8 mouse cellular contexts compared by ENCODE assay signal in the genomic region with DNA sequence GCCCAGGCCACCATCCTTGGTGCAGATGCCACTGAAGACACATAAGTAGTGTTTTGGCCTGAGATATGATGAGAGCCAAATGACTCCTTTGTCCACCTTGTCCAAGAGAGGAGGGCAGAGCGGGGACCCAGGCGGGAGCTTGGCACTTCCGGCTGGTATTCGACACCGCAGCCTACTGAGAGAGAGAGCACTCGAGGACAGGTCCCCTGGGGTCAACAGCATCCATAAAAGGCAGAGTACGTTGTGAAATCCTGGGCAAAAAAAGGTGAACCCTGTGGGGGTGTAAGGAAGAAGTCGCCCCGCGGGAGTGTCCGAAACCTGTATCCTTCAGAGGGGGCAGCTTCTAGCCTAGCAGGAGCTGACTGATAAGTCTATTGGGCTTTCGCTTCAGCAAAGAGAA. TPM values are rescaled to one million over a fixed set of nuclear protein-coding genes. Genes with fewer than 3 reads are reported as not detected.
DNase-seq lines count a peak whose midpoint lies in the region; ATAC-seq and TF ChIP-seq lines count a peak whose summit lies in the region.

No protein-coding gene starts in this region.

- peaks cover 21% of the 10 kb centered on the region for H3K36me3 ChIP-seq in heart, postnatal 0 days (replicated peaks; ENCODE audit: control insufficient read depth, insufficient read depth, low read length)
- H3K36me3 ChIP-seq in lung, postnatal 0 days (ENCODE audit: insufficient read depth, low read length), result peaks cover 4% of the 10 kb centered on the region; the same call in 1 of the 2 replicates

- no peak for TF ChIP-seq EP300 in heart, postnatal 0 days (IDR thresholded peaks at IDR 0.05; ENCODE audit: low read depth)
- TF ChIP-seq EP300 in lung, postnatal 0 days (IDR thresholded peaks at IDR 0.05), result no peak

- peaks cover 25% of the 10 kb centered on the region for H3K4me1 ChIP-seq in heart, postnatal 0 days (ENCODE audit: control insufficient read depth, insufficient read depth)
- H3K4me1 ChIP-seq in lung, postnatal 0 days (ENCODE audit: insufficient read depth, low read depth, low read length), result peaks cover 27% of the 10 kb centered on the region

- ATAC-seq in heart, postnatal 0 days (ENCODE audit: insufficient read depth, low read depth), result no peak
- no peak for ATAC-seq in lung, postnatal 0 days

- 80% methylated on average over 12 of the region's 12 CpGs for WGBS in heart, postnatal 0 days
- WGBS in lung, postnatal 0 days, result 66% methylated on average over 12 of the region's 12 CpGs

- H3K27ac ChIP-seq in heart, postnatal 0 days (ENCODE audit: low read depth), result no peak overlapping the region
- no peak overlapping the region for H3K27ac ChIP-seq in lung, postnatal 0 days (ENCODE audit: low read length)

- H3K27me3 ChIP-seq in heart, postnatal 0 days (ENCODE audit: control insufficient read depth, insufficient read depth, low read length), result no peaks in the 10 kb centered on the region
- no peaks in the 10 kb centered on the region for H3K27me3 ChIP-seq in lung, postnatal 0 days (replicated peaks; ENCODE audit: insufficient read depth, low read length)

- H3K9ac ChIP-seq in heart, postnatal 0 days (replicated peaks; ENCODE audit: low read depth, low read length), result no peak overlapping the region
- H3K9ac ChIP-seq in lung, postnatal 0 days (replicated peaks; ENCODE audit: low read depth), result 0 out of 2 replicates have a peak overlapping the region, but pooled peaks have one; percentile 19

- peak overlapping the region; percentile 89; the same call in 1 of the 2 replicates for H3K4me2 ChIP-seq in heart, postnatal 0 days (ENCODE audit: low read depth, low read length)
- H3K4me2 ChIP-seq in lung, postnatal 0 days (replicated peaks; ENCODE audit: low read depth, low read length), result 0 out of 2 replicates have a peak overlapping the region, but pooled peaks have one; percentile 88

- no peak overlapping the region for H3K4me3 ChIP-seq in heart, postnatal 0 days (ENCODE audit: low read depth, low read length)
- no peak overlapping the region for H3K4me3 ChIP-seq in lung, postnatal 0 days (ENCODE audit: low read depth, low read length)

- no peak for TF ChIP-seq CTCF in heart, postnatal 0 days (IDR thresholded peaks at IDR 0.05; ENCODE audit: low read depth)
- no peak for TF ChIP-seq CTCF in lung, postnatal 0 days (IDR thresholded peaks at IDR 0.05)

- peak; percentile 93 for DNase-seq in heart, adult 11 months
- DNase-seq in heart, adult 9 months (ENCODE audit: low spot score in 2 of 2), result no peak
- peak; percentile 23 for DNase-seq in adrenal gland, postnatal 25 days
- no peak for DNase-seq in heart, postnatal 0 days (ENCODE audit: low spot score)
- DNase-seq in lung, postnatal 0 days (ENCODE audit: low spot score), result no peak
- no peak for DNase-seq in ovary, adult 18-20 months (ENCODE audit: low spot score)
- no peak for DNase-seq in layer of hippocampus, adult 8-10 months (ENCODE audit: low spot score in 2 of 2)
- no peak for DNase-seq in kidney, postnatal 4 days

- H3K9me3 ChIP-seq in heart, postnatal 0 days (replicated peaks; ENCODE audit: control insufficient read depth, low read length), result no peaks in the 10 kb centered on the region
- H3K9me3 ChIP-seq in lung, postnatal 0 days (ENCODE audit: low read length), result no peaks in the 10 kb centered on the region

RNA-seq across cellular contexts. Expression of a gene that starts 2.9 kb away (rescaled TPM):
- total RNA-seq in adrenal gland, postnatal 25 days (2021), result 149 and 153 TPM in 2 replicates
- 68.6 and 72.9 TPM in 2 replicates for total RNA-seq in heart, postnatal 0 days (2014; rRNA removed; ENCODE audit: low replicate concordance)
- 53.4 and 55.0 TPM in 2 replicates for polyA plus RNA-seq in heart, postnatal 0 days (2015; fragmentation: Nextera tagmentation; extraction: Ambion mirVana)
- 110 and 127 TPM in 2 replicates for polyA plus RNA-seq in lung, postnatal 0 days (2015; fragmentation: Nextera tagmentation; extraction: Ambion mirVana)
- 10 to 100 TPM; 69.8 to 81.5 (median 78.5) TPM for total RNA-seq in layer of hippocampus, adult 8-10 months (2022)

RNA-seq across cellular contexts. Expression of a gene that starts 14.7 kb away (rescaled TPM):
- 34.2 and 37.9 TPM in 2 replicates for total RNA-seq in adrenal gland, postnatal 25 days (2021)
- 6.5 and 11.7 TPM in 2 replicates for total RNA-seq in heart, postnatal 0 days (2014; rRNA removed; ENCODE audit: low replicate concordance)
- 30.9 and 31.6 TPM in 2 replicates for polyA plus RNA-seq in heart, postnatal 0 days (2015; fragmentation: Nextera tagmentation; extraction: Ambion mirVana)
- polyA plus RNA-seq in lung, postnatal 0 days (2015; fragmentation: Nextera tagmentation; extraction: Ambion mirVana), result 19.4 and 20.8 TPM in 2 replicates
- total RNA-seq in layer of hippocampus, adult 8-10 months (2022), result 10 to 100 TPM; 17.7 to 21.8 (median 19.0) TPM

RNA-seq across cellular contexts. Expression of a gene that starts 45.4 kb away (rescaled TPM):
- 8.1 and 9.0 TPM in 2 replicates for total RNA-seq in adrenal gland, postnatal 25 days (2021)
- 4.8 and 12.5 TPM in 2 replicates for total RNA-seq in heart, postnatal 0 days (2014; rRNA removed; ENCODE audit: low replicate concordance)
- polyA plus RNA-seq in heart, postnatal 0 days (2015; fragmentation: Nextera tagmentation; extraction: Ambion mirVana), result 10.2 TPM in 2 replicates
- polyA plus RNA-seq in lung, postnatal 0 days (2015; fragmentation: Nextera tagmentation; extraction: Ambion mirVana), result 32.2 and 34.0 TPM in 2 replicates
- total RNA-seq in layer of hippocampus, adult 8-10 months (2022), result 1 to 10 TPM in 1 of 4 experiments, under 1 TPM in 3; 0.61 to 1.1 (median 0.72) TPM

RNA-seq across cellular contexts. Expression of a gene that starts 49.3 kb away (rescaled TPM):
- total RNA-seq in adrenal gland, postnatal 25 days (2021), result 2.5 TPM in 1 of 2 replicates, not detected in the other
- not detected in 2 replicates for total RNA-seq in heart, postnatal 0 days (2014; rRNA removed; ENCODE audit: low replicate concordance)
- 0.53 and 0.54 TPM in 2 replicates for polyA plus RNA-seq in heart, postnatal 0 days (2015; fragmentation: Nextera tagmentation; extraction: Ambion mirVana)
- 3.0 and 4.9 TPM in 2 replicates for polyA plus RNA-seq in lung, postnatal 0 days (2015; fragmentation: Nextera tagmentation; extraction: Ambion mirVana)
- not detected for total RNA-seq in layer of hippocampus, adult 8-10 months (2022)

Comparison
In these comparisons a context has a peak if more than half of its experiments do, and no peak if none do; other contexts are left out.
1. DNase-seq: peak in heart, adult 11 months (single experiment) and adrenal gland, postnatal 25 days (single experiment); none in heart, adult 9 months (0 of 2), heart, postnatal 0 days (single experiment), lung, postnatal 0 days (single experiment), ovary, adult 18-20 months (single experiment), layer of hippocampus, adult 8-10 months (0 of 2) and kidney, postnatal 4 days (0 of 2).